Mouse (Mus musculus): ENCODE results near the gene Ppp1r1c. TPM values are rescaled to one million over a fixed set of nuclear protein-coding genes. Genes with fewer than 3 reads are reported as not detected.

Gene Ppp1r1c
- polyA plus RNA-seq, 1 experiment from 2014 or later = not detected

DNA sequence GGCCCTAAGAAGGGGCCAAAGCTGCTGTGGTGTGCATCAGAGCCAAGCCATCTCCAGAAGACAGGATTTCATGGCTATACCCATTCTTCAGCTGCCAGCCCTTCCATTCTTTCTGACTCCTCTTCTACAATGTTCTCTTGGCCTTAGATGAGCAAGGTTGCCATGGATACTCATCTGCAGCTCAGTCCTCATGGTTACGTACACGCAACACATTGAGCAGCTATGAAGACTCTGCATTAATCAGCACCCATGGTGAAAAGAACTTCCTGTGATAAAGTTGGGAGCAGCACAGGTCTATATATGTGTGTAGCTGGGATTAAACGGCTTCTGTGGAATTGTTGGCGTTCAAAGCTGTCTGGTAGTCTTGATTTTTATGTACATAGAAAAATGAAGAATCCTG is 24.3 kb upstream of the Ppp1r1c start:
- no peaks in the 10 kb centered on the region for H3K27me3 ChIP-seq (ENCODE audit: control insufficient read depth, insufficient read depth, low read length)
- no peak overlapping the region for H3K4me3 ChIP-seq (ENCODE audit: low read depth, low read length)
- no peaks in the 10 kb centered on the region for H3K36me3 ChIP-seq (ENCODE audit: control insufficient read depth, insufficient read depth, low read length)
- WGBS = 94% methylated on average over 4 of the region's 4 CpGs
- H3K27ac ChIP-seq (ENCODE audit: low read length) = no peak overlapping the region
- no peak overlapping the region for H3K4me2 ChIP-seq (replicated peaks; ENCODE audit: low read depth, low read length)
- no peaks in the 10 kb centered on the region for H3K4me1 ChIP-seq (ENCODE audit: control insufficient read depth, insufficient read depth, low read length)
- no peak for ATAC-seq (ENCODE audit: insufficient number of reproducible peaks, insufficient read depth, low FRiP score, low read depth)
- no peak overlapping the region for H3K9ac ChIP-seq (replicated peaks; ENCODE audit: low read depth, low read length)
- no peaks in the 10 kb centered on the region for H3K9me3 ChIP-seq (ENCODE audit: control insufficient read depth, low read depth, low read length)

GRCm38 (mm10) chr2:79690838-79691237 is 16.7 kb upstream of the Ppp1r1c start:
- no peaks in the 10 kb centered on the region for H3K36me3 ChIP-seq (ENCODE audit: control insufficient read depth, insufficient read depth, low read length)
- ATAC-seq (ENCODE audit: insufficient number of reproducible peaks, insufficient read depth, low FRiP score, low read depth) = no peak
- no peaks in the 10 kb centered on the region for H3K27me3 ChIP-seq (ENCODE audit: control insufficient read depth, insufficient read depth, low read length)
- 42% methylated on average over 3 of the region's 3 CpGs for WGBS
- no peaks in the 10 kb centered on the region for H3K9me3 ChIP-seq (ENCODE audit: control insufficient read depth, low read depth, low read length)
- H3K9ac ChIP-seq (replicated peaks; ENCODE audit: low read depth, low read length) = no peak overlapping the region
- H3K4me2 ChIP-seq (replicated peaks; ENCODE audit: low read depth, low read length) = no peak overlapping the region
- H3K4me3 ChIP-seq (ENCODE audit: low read depth, low read length) = no peak overlapping the region
- no peaks in the 10 kb centered on the region for H3K4me1 ChIP-seq (ENCODE audit: control insufficient read depth, insufficient read depth, low read length)
- H3K27ac ChIP-seq (ENCODE audit: low read length) = no peak overlapping the region

DNA sequence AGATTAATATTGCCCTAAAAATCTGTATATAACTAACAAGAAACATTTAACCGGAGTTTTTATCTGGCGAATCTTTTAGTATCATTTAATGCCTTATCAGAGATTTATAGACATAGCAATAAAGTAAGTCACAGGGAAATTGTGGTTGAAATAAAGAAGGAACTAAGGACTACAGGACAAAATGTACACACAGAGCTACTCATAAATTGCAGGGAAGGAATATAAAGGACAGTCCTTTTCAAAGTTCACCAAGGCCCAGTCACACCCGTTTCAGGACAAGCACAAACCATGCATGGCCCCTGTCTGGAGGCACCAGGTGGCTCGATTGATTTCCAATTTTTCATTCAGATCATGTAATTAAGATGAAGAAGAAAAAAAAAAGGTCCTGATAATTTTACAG is 12.4 kb upstream of the Ppp1r1c start:
- no peak for ATAC-seq (ENCODE audit: insufficient number of reproducible peaks, insufficient read depth, low FRiP score, low read depth)

GRCm38 (mm10) chr2:79695939-79696338 is 11.6 kb upstream of the Ppp1r1c start:
- Histone ChIP-seq H3K4me2 (replicated peaks; ENCODE audit: low read depth, low read length) (no peak overlapping the region), H3K4me1 (ENCODE audit: control insufficient read depth, insufficient read depth, low read length) (no peaks in the 10 kb centered on the region), H3K4me3 (ENCODE audit: low read depth, low read length) (no peak overlapping the region), H3K9me3 (ENCODE audit: control insufficient read depth, low read depth, low read length) (no peaks in the 10 kb centered on the region), H3K9ac (replicated peaks; ENCODE audit: low read depth, low read length) (no peak overlapping the region), H3K27me3 (ENCODE audit: control insufficient read depth, insufficient read depth, low read length) (no peaks in the 10 kb centered on the region), H3K27ac (ENCODE audit: low read length) (no peak overlapping the region), H3K36me3 (ENCODE audit: control insufficient read depth, insufficient read depth, low read length) (no peaks in the 10 kb centered on the region)
- ATAC-seq (ENCODE audit: insufficient number of reproducible peaks, insufficient read depth, low FRiP score, low read depth) = no peak
- WGBS = 87% methylated on average over 12 of the region's 12 CpGs

More for the DNA sequence above, 12.4 kb upstream of the Ppp1r1c start:
- WGBS = 85% methylated on average over 4 of the region's 4 CpGs
- H3K4me2 ChIP-seq (replicated peaks; ENCODE audit: low read depth, low read length) = no peak overlapping the region
- H3K4me1 ChIP-seq (ENCODE audit: control insufficient read depth, insufficient read depth, low read length) = no peaks in the 10 kb centered on the region
- H3K36me3 ChIP-seq (ENCODE audit: control insufficient read depth, insufficient read depth, low read length) = no peaks in the 10 kb centered on the region
- H3K4me3 ChIP-seq (ENCODE audit: low read depth, low read length) = no peak overlapping the region
- H3K9ac ChIP-seq (replicated peaks; ENCODE audit: low read depth, low read length) = no peak overlapping the region
- H3K27ac ChIP-seq (ENCODE audit: low read length) = no peak overlapping the region
- no peaks in the 10 kb centered on the region for H3K27me3 ChIP-seq (ENCODE audit: control insufficient read depth, insufficient read depth, low read length)
- no peaks in the 10 kb centered on the region for H3K9me3 ChIP-seq (ENCODE audit: control insufficient read depth, low read depth, low read length)

DNA sequence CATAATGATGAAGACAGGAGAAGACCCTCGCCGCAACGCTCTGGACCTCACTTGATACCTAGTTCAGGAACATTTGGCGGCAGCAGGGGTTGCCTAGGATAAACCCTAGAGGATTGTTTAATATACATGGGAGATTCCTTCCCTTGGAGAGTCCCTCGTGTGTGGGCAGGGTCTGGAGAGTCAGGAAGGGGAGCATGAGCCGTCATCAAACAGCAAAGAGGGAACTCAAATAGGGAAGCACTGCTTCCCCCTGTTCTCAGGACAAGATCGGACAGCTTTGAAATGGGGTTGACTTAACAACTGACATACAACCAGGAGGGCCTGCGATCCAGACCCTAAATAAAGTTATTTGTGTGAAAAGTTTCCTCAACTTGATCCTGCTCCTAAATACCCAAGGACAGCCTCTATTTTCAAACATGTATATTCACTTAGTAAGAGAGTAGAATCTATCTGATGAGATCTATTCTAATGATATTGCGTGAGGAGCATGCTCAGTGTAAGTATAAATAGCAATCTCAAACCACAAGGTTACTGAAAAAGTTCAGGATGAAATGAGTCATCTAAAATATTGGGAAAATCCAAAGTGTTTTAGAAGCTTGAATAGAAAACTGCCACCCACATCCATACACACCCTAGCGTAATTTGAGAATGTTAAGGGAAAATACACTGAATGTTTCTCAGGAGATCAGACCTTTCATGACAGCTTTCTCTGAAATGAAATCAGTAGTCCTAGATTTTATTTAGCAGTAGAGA is 10.9 kb upstream of the Ppp1r1c start:
- no peak overlapping the region for H3K9ac ChIP-seq (replicated peaks; ENCODE audit: low read depth, low read length)
- no peaks in the 10 kb centered on the region for H3K9me3 ChIP-seq (ENCODE audit: control insufficient read depth, low read depth, low read length)
- H3K27ac ChIP-seq (ENCODE audit: low read length) = no peak overlapping the region
- no peak overlapping the region for H3K4me2 ChIP-seq (replicated peaks; ENCODE audit: low read depth, low read length)
- H3K4me3 ChIP-seq (ENCODE audit: low read depth, low read length) = no peak overlapping the region
- H3K27me3 ChIP-seq (ENCODE audit: control insufficient read depth, insufficient read depth, low read length) = no peaks in the 10 kb centered on the region
- H3K36me3 ChIP-seq (ENCODE audit: control insufficient read depth, insufficient read depth, low read length) = no peaks in the 10 kb centered on the region
- H3K4me1 ChIP-seq (ENCODE audit: control insufficient read depth, insufficient read depth, low read length) = no peaks in the 10 kb centered on the region
- WGBS = 80% methylated on average over 10 of the region's 10 CpGs
- ATAC-seq (ENCODE audit: insufficient number of reproducible peaks, insufficient read depth, low FRiP score, low read depth) = no peak

DNA sequence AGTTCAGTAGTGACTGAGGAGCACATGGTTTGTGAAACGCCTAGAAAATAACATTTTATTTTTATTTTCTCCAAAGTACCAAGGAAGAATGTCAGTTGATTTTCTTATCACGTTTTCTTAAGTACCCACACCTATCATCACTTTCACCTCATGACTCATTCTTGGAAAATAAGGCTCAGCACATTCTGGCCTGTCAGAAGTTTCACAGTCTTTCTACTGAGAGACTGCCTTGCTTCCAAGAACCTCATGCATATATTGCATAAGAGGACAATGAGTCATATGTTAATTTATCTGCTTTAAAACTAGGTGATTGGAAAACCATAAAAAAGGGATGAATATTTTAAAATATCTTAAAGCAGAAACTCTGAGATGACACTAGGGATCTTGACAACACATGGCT is 9.4 kb upstream of the Ppp1r1c start:
- Histone ChIP-seq H3K27ac (ENCODE audit: low read length) (no peak overlapping the region), H3K4me2 (replicated peaks; ENCODE audit: low read depth, low read length) (no peak overlapping the region), H3K36me3 (ENCODE audit: control insufficient read depth, insufficient read depth, low read length) (no peaks in the 10 kb centered on the region), H3K9me3 (ENCODE audit: control insufficient read depth, low read depth, low read length) (no peaks in the 10 kb centered on the region), H3K27me3 (ENCODE audit: control insufficient read depth, insufficient read depth, low read length) (no peaks in the 10 kb centered on the region), H3K9ac (replicated peaks; ENCODE audit: low read depth, low read length) (no peak overlapping the region), H3K4me3 (ENCODE audit: low read depth, low read length) (no peak overlapping the region), H3K4me1 (ENCODE audit: control insufficient read depth, insufficient read depth, low read length) (no peaks in the 10 kb centered on the region)
- ATAC-seq (ENCODE audit: insufficient number of reproducible peaks, insufficient read depth, low FRiP score, low read depth) = no peak
- WGBS = 72% methylated on average over 2 of the region's 2 CpGs

DNA sequence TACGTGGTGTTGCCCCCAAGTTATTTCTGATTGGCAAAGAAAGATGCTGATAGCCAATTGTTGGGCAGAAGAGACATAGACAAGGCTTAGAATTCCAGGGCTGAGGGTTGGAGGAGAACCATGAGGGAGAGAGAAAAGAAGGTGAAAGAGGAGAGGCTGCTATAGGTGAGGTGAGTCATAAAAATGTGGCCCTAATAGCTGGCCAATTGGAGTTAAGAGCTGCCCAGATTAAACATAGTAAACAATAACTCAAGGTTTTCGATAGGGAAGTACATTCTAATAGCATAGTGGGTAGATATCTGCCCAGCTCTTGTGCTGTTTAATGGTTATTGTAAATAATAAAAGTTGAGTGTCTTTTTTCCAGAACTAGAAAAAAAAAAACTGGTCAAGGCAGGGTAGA is 2.8 kb upstream of the Ppp1r1c start:
- Histone ChIP-seq H3K36me3 (ENCODE audit: control insufficient read depth, insufficient read depth, low read length) (no peaks in the 10 kb centered on the region), H3K9me3 (ENCODE audit: control insufficient read depth, low read depth, low read length) (no peaks in the 10 kb centered on the region), H3K4me2 (replicated peaks; ENCODE audit: low read depth, low read length) (no peak overlapping the region), H3K9ac (replicated peaks; ENCODE audit: low read depth, low read length) (no peak overlapping the region), H3K4me1 (ENCODE audit: control insufficient read depth, insufficient read depth, low read length) (no peaks in the 10 kb centered on the region), H3K27me3 (ENCODE audit: control insufficient read depth, insufficient read depth, low read length) (no peaks in the 10 kb centered on the region), H3K27ac (ENCODE audit: low read length) (no peak overlapping the region), H3K4me3 (ENCODE audit: low read depth, low read length) (no peak overlapping the region)
- 82% methylated on average over 2 of the region's 2 CpGs for WGBS
- ATAC-seq (ENCODE audit: insufficient number of reproducible peaks, insufficient read depth, low FRiP score, low read depth) = no peak

GRCm38 (mm10) chr2:79713662-79714091 is 6.1 kb downstream of the Ppp1r1c start:
- Histone ChIP-seq H3K27me3 (ENCODE audit: control insufficient read depth, insufficient read depth, low read length) (no peaks in the 10 kb centered on the region), H3K9me3 (ENCODE audit: control insufficient read depth, low read depth, low read length) (no peaks in the 10 kb centered on the region), H3K4me3 (ENCODE audit: low read depth, low read length) (no peak overlapping the region), H3K36me3 (ENCODE audit: control insufficient read depth, insufficient read depth, low read length) (no peaks in the 10 kb centered on the region), H3K9ac (replicated peaks; ENCODE audit: low read depth, low read length) (no peak overlapping the region), H3K4me2 (replicated peaks; ENCODE audit: low read depth, low read length) (no peak overlapping the region), H3K27ac (ENCODE audit: low read length) (no peak overlapping the region), H3K4me1 (ENCODE audit: control insufficient read depth, insufficient read depth, low read length) (no peaks in the 10 kb centered on the region)
- WGBS = 43% methylated on average over 3 of the region's 3 CpGs
- no peak for ATAC-seq (ENCODE audit: insufficient number of reproducible peaks, insufficient read depth, low FRiP score, low read depth)

DNA sequence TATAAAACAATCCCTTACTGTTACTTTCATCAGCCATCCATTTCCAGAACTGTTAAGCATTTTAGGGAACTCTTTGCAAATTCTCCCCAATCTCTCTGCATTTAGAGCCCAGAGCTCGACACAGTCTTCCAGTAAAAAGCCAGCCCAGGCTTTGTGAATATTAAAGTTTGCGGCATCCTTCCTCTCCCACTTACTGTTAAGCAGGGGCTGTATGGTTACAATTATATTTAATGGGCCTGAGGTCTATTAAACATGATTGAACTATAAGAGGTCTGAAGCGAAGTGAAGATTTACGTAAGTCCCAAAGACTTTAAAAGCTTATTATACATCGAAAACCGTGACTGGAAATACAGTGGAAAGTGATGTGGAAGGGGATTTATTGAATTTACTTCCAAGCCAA is 7.2 kb downstream of the Ppp1r1c start:
- Histone ChIP-seq H3K9ac (replicated peaks; ENCODE audit: low read depth, low read length) (no peak overlapping the region), H3K4me3 (ENCODE audit: low read depth, low read length) (no peak overlapping the region), H3K9me3 (ENCODE audit: control insufficient read depth, low read depth, low read length) (no peaks in the 10 kb centered on the region), H3K36me3 (ENCODE audit: control insufficient read depth, insufficient read depth, low read length) (no peaks in the 10 kb centered on the region), H3K27me3 (ENCODE audit: control insufficient read depth, insufficient read depth, low read length) (no peaks in the 10 kb centered on the region), H3K4me1 (ENCODE audit: control insufficient read depth, insufficient read depth, low read length) (no peaks in the 10 kb centered on the region), H3K4me2 (replicated peaks; ENCODE audit: low read depth, low read length) (no peak overlapping the region), H3K27ac (ENCODE audit: low read length) (no peak overlapping the region)
- 70% methylated on average over 6 of the region's 6 CpGs for WGBS
- no peak for ATAC-seq (ENCODE audit: insufficient number of reproducible peaks, insufficient read depth, low FRiP score, low read depth)

All from stomach, embryonic 14.5 days (tissue).